Mouse (Mus musculus): ENCODE measurements around the gene D11Wsu47e.

DNA sequence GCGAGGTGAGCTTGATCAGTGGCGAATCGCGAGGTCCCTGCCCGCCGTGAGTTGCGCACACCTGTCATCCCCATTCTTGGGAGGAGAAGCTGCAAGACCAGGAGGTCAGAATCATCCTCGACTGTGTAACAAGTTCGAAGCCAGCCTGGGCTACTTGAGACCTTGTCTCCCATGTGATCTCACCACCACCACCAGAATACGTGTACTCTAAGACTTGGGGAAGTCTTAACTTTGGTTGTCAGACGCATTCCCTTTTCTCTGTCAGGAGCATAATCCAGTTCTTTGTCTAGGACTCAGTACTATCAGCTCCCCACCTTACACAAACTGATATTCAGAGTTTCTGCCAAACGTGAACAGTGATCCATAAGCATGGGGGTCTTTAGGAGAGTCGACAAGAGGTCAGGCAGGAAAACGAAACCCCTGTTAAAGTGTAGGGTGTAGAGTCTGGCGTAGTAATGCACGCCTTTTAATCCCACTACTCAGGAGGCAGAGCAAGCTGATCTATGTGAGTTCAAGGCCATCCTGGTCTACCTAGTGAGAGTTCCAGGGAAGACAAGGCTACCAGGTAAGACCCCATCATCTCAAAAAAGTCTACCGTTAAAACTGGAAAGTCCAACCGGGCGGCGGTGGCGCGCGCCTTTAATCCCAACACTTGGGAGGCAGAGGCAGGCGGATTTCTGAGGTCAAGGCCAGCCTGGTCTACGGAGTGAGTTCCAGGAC is 655 bp downstream of the D11Wsu47e start:
- TF ChIP-seq CTCF (IDR thresholded peaks at IDR 0.05; ENCODE audit: extremely low read depth, insufficient read depth, insufficient read length, insufficient replicate concordance) (no peak), POLR2A (IDR thresholded peaks at IDR 0.05; ENCODE audit: low read depth, low read length) (no peak)
